Mouse (Mus musculus): Measurements from ENCODE around the gene Mcoln2.

DNA sequence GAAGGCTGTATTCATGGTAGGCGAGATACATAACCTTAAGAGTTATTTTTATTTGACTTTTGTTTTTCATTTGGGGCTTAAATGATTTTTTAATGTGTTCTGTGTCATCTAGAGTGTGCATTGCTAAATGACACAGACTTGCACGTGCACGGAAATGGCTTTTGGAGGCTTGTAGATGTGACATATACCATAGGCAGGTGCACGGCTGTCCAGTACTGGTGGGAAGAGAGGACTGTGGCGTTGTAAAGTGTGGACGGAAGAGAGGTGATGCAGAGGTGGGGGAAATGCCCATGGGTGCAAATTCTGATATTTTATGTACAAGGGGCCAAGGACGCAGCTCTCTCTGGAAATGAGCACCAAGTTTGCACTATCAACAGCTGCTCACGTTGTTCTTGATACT lies 2.1 kb downstream of the Mcoln2 start:
- no peak for TF ChIP-seq ZNF384 (IDR thresholded peaks at IDR 0.05; ENCODE audit: low read depth, low read length)
- TF ChIP-seq MAFK (IDR thresholded peaks at IDR 0.05; ENCODE audit: insufficient read depth, low read depth, low read length), result no peak
- no peak for TF ChIP-seq ZC3H11A (IDR thresholded peaks at IDR 0.05; ENCODE audit: borderline replicate concordance, low read depth, low read length)
- no peak for TF ChIP-seq CHD2 (IDR thresholded peaks at IDR 0.05; ENCODE audit: low read depth, low read length)
